Mouse (Mus musculus): ENCODE results near the gene Syna. TPM values are rescaled to one million over a fixed set of nuclear protein-coding genes. Genes with fewer than 3 reads are reported as not detected.

The Syna gene
- total and polyA plus RNA-seq, 2 experiments, result not detected

- Histone ChIP-seq H3K36me3 (ENCODE audit: control insufficient read depth, insufficient read depth, low read length) (no peaks in the 10 kb centered on the region), H3K27me3 (ENCODE audit: control insufficient read depth, insufficient read depth, low read length) (no peaks in the 10 kb centered on the region), H3K4me3 (ENCODE audit: insufficient read depth, low read depth, low read length) (no peak overlapping the region), H3K9ac (ENCODE audit: low read depth, low read length) (no peak overlapping the region), H3K27ac (replicated peaks; ENCODE audit: insufficient read depth, low read depth, low read length) (no peak overlapping the region), H3K4me1 (ENCODE audit: control insufficient read depth, insufficient read depth, low read length) (peaks cover 4% of the 10 kb centered on the region; the same call in 1 of the 2 replicates), H3K79me2 (ENCODE audit: control insufficient read depth, insufficient read depth, low read length) (no peaks in the 10 kb centered on the region)
- TF ChIP-seq CTCF (IDR thresholded peaks at IDR 0.05; ENCODE audit: low read depth, low read length), result no peak
- TF ChIP-seq POLR2A (IDR thresholded peaks at IDR 0.05; ENCODE audit: extremely low read depth, insufficient read depth, low read length), result no peak
- 75% methylated on average over 4 of the region's 4 CpGs for WGBS
- no peak for DNase-seq (ENCODE audit: extremely low read depth, low read depth, low spot score)
Observed at GRCm38 (mm10) chr5:134567445-134567844, 7.5 kb upstream of the Syna start.

- H3K27me3 ChIP-seq (ENCODE audit: control insufficient read depth, insufficient read depth, low read length), result no peaks in the 10 kb centered on the region
- WGBS, result 91% methylated on average over 6 of the region's 6 CpGs
- no peak for DNase-seq (ENCODE audit: extremely low read depth, low read depth, low spot score)
- no peaks in the 10 kb centered on the region for H3K79me2 ChIP-seq (ENCODE audit: control insufficient read depth, insufficient read depth, low read length)
- no peak overlapping the region for H3K9ac ChIP-seq (ENCODE audit: low read depth, low read length)
- no peaks in the 10 kb centered on the region; the same call in 1 of the 2 replicates for H3K4me1 ChIP-seq (ENCODE audit: control insufficient read depth, insufficient read depth, low read length)
- no peak overlapping the region for H3K4me3 ChIP-seq (ENCODE audit: insufficient read depth, low read depth, low read length)
- H3K27ac ChIP-seq (replicated peaks; ENCODE audit: insufficient read depth, low read depth, low read length), result no peak overlapping the region
- TF ChIP-seq CTCF (IDR thresholded peaks at IDR 0.05; ENCODE audit: low read depth, low read length) (no peak), POLR2A (IDR thresholded peaks at IDR 0.05; ENCODE audit: extremely low read depth, insufficient read depth, low read length) (no peak)
- no peaks in the 10 kb centered on the region for H3K36me3 ChIP-seq (ENCODE audit: control insufficient read depth, insufficient read depth, low read length)
Observed at GRCm38 (mm10) chr5:134565696-134566095, 5.7 kb upstream of the Syna start.

GRCm38 (mm10) chr5:134564272-134564671 lies 4.3 kb upstream of the Syna start:
- whole genome bisulfite sequencing, result 98% methylated on average over 2 of the region's 2 CpGs
- no peaks in the 10 kb centered on the region for H3K79me2 ChIP-seq (ENCODE audit: control insufficient read depth, insufficient read depth, low read length)

GRCm38 (mm10) chr5:134560450-134561171 lies 640 bp upstream of the Syna start:
- Histone ChIP-seq H3K27me3 (ENCODE audit: control insufficient read depth, insufficient read depth, low read length) (no peaks in the 10 kb centered on the region), H3K27ac (replicated peaks; ENCODE audit: insufficient read depth, low read depth, low read length) (no peak overlapping the region), H3K79me2 (ENCODE audit: control insufficient read depth, insufficient read depth, low read length) (no peaks in the 10 kb centered on the region), H3K4me3 (ENCODE audit: insufficient read depth, low read depth, low read length) (no peak overlapping the region), H3K4me1 (ENCODE audit: control insufficient read depth, insufficient read depth, low read length) (no peaks in the 10 kb centered on the region), H3K9ac (ENCODE audit: low read depth, low read length) (no peak overlapping the region), H3K36me3 (ENCODE audit: control insufficient read depth, insufficient read depth, low read length) (no peaks in the 10 kb centered on the region)
- DNase-seq (ENCODE audit: extremely low read depth, low read depth, low spot score), result no peak
- TF ChIP-seq CTCF (IDR thresholded peaks at IDR 0.05; ENCODE audit: low read depth, low read length) (no peak), POLR2A (IDR thresholded peaks at IDR 0.05; ENCODE audit: extremely low read depth, insufficient read depth, low read length) (no peak)
- WGBS, result 86% methylated on average over 16 of the region's 16 CpGs

More at GRCm38 (mm10) chr5:134564272-134564671, 4.3 kb upstream of the Syna start:
- H3K36me3 ChIP-seq (ENCODE audit: control insufficient read depth, insufficient read depth, low read length), result no peaks in the 10 kb centered on the region
- no peaks in the 10 kb centered on the region for H3K27me3 ChIP-seq (ENCODE audit: control insufficient read depth, insufficient read depth, low read length)
- H3K4me3 ChIP-seq (ENCODE audit: insufficient read depth, low read depth, low read length), result no peak overlapping the region
- H3K27ac ChIP-seq (replicated peaks; ENCODE audit: insufficient read depth, low read depth, low read length), result no peak overlapping the region
- DNase-seq (ENCODE audit: extremely low read depth, low read depth, low spot score), result no peak
- no peak for TF ChIP-seq POLR2A (IDR thresholded peaks at IDR 0.05; ENCODE audit: extremely low read depth, insufficient read depth, low read length)
- no peak for TF ChIP-seq CTCF (IDR thresholded peaks at IDR 0.05; ENCODE audit: low read depth, low read length)
- no peak overlapping the region for H3K9ac ChIP-seq (ENCODE audit: low read depth, low read length)
- no peaks in the 10 kb centered on the region for H3K4me1 ChIP-seq (ENCODE audit: control insufficient read depth, insufficient read depth, low read length)

- TF ChIP-seq CTCF (IDR thresholded peaks at IDR 0.05; ENCODE audit: low read depth, low read length) (no peak), POLR2A (IDR thresholded peaks at IDR 0.05; ENCODE audit: extremely low read depth, insufficient read depth, low read length) (no peak)
- Histone ChIP-seq H3K27me3 (ENCODE audit: control insufficient read depth, insufficient read depth, low read length) (no peaks in the 10 kb centered on the region), H3K27ac (replicated peaks; ENCODE audit: insufficient read depth, low read depth, low read length) (peak overlapping the region; percentile 37; the same call in 1 of the 2 replicates), H3K4me3 (ENCODE audit: insufficient read depth, low read depth, low read length) (no peak overlapping the region), H3K79me2 (ENCODE audit: control insufficient read depth, insufficient read depth, low read length) (0 out of 2 replicates have a peak, but pooled peaks cover 5% of the 10 kb centered on the region), H3K36me3 (ENCODE audit: control insufficient read depth, insufficient read depth, low read length) (no peaks in the 10 kb centered on the region), H3K9ac (ENCODE audit: low read depth, low read length) (no peak overlapping the region), H3K4me1 (ENCODE audit: control insufficient read depth, insufficient read depth, low read length) (peaks cover 14% of the 10 kb centered on the region)
- DNase-seq (ENCODE audit: extremely low read depth, low read depth, low spot score), result peak; percentile 41
- 31% methylated on average over 20 of the region's 20 CpGs for WGBS
Observed at GRCm38 (mm10) chr5:134555463-134556164, 4.4 kb downstream of the Syna start.

Measured in liver, adult 2 months (tissue).